Mouse (Mus musculus) left cerebral cortex, postnatal 36 days (tissue): ENCODE data around the gene Cfi. TPM values are rescaled to one million over a fixed set of nuclear protein-coding genes. Genes with fewer than 3 reads are reported as not detected.

Experiments used
- DNase-seq, 2 experiments: peaks; one replicate each; pipeline ENCODE4 v3.0.0; 2021 to 2022; ENCODE audit warnings: low spot score in 2 of 2, mixed read lengths in 1 of 2
- intact Hi-C: fragments of 180-260 bp; cut with DNase I; formaldehyde crosslinking; loops from one replicate; pipeline ENCODE4 v1.15.1; 2025
- total RNA-seq, 2 experiments: library from RNA; stranded (reverse); gene quantifications; 2 replicates each; pipeline ENCODE4 v1.2.3; 2021

The Cfi gene
- total RNA-seq, 2 experiments from 2014 or later: not detected

DNA sequence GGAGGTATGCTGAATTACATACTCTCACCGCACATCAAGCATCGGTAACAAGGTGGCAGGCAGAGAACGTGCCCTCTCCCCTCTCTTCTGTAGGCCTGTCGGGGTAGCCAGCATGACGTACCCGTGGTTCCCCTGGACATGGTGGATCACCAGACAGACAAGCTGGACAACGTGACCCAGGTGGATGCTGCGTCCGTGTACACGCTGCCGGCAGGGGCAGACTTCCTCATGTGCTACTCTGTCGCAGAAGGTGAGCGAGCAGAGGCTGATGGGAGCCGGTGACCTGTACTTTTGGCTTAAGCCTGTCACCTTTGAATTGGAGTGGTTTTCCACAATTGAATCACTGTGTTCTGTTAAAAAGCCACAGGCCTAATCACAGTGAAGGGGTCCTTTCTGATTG, 76.3 kb downstream of the Cfi start:
- intact Hi-C loops: no loop called here
- no peak for DNase-seq

DNA sequence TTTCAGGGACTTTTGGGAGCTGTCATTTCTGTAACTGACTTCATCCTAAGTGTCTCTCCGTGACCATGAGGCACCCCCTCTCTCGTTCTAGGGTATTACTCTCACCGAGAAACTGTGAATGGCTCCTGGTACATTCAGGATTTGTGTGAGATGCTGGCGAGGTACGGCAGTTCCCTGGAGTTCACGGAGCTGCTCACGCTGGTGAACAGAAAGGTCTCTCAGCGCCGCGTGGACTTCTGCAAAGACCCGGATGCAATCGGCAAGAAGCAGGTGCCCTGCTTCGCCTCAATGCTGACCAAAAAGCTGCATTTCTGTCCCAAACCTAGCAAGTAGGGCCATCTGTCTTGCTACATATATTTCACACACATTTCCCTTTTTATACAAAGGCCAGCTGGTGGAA, 77.6 kb downstream of the Cfi start:
- intact Hi-C loops: no loop called here

DNA sequence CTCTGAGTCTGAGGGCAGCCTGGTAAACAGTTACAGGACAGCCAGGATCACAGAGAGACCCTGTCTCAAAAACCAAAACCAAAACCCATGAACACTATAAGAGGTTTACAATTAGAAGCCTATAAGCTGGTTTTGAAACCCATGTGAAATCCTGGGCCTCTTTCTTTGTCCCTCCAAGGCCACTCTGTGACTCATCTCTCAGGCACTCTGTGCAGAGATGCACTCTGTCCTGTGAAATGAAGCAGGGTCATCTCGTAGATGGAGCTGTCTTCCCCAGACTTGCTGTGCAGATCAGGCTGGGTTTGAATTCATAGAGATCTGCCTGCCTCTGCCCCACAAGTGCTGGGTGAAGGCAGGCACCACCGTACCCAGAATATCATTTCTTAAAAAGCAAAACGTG, 81.7 kb downstream of the Cfi start:
- intact Hi-C loops: loop anchor here (5.0 kb wide), 1 partner anchor 80 kb away; no protein-coding TSS in a partner anchor
- DNase-seq: no peak

More for the DNA sequence above, 77.6 kb downstream of the Cfi start:
- no peak for DNase-seq

DNA sequence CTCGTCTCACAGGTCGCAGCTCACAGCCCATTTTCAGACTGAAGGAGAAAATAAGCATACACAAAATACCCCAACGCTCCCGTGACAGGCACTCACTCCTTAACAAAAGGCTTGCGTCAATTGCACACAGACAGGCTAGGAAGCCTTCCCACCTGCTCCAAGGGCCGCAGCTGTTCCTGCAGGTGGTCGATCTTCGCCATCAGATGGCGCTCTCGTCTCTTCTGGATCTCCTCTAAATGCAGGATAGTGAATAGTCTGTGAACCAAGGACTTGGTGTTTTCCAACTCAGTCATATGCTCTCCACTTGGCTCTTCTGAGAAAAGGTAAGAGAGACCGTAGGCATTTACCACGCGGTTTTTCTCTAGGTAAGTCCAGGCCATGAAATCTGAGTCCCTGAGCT, 82.8 kb downstream of the Cfi start:
- DNase-seq: peak; percentile 76 to 78
- intact Hi-C loops: loop anchor here (1.0 to 5.0 kb wide), 2 partner anchors 79 to 161 kb away; no protein-coding TSS in a partner anchor

DNA sequence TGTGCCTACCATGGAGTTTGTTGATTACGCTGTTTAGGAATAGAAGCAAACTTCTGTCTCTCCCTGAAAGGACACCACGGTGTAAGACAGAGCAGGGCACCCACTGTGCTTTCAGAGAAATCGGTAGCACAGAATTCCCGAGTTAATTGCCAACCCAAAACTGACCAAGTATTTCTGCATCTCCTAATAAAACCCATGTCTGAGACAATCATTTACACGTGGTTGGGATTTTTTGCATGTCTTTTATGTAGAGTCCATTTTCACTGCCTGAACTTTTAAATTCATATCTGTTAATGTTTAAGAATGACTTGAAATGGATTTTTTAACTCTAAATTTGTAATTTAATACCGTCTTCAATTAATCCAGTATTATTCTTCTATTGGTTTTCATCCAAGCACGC, 87.9 kb downstream of the Cfi start:
- intact Hi-C loops: no loop called here
- DNase-seq: no peak

Other genes starting within 250 kb of the Cfi start
- 1 to 10 TPM; 1.6 to 2.9 TPM for gene Egf, start 80.6 kb upstream of the Cfi start, total RNA-seq
- gene Lrit3, start 31.9 kb upstream of the Cfi start, total RNA-seq: not detected
- under 1 TPM; 0.76 to 0.97 TPM for gene Rrh, start 13.3 kb upstream of the Cfi start, total RNA-seq
- 10 to 100 TPM; 40.5 to 46.1 TPM for gene Gar1, start 4.5 kb upstream of the Cfi start, total RNA-seq
- gene Pla2g12a, start 42.7 kb downstream of the Cfi start, total RNA-seq: 10 to 100 TPM; 16.1 to 17.6 TPM
- gene Casp6, start 65.5 kb downstream of the Cfi start, total RNA-seq: 1 to 10 TPM; 4.1 TPM
- gene Mcub, start 134.3 kb downstream of the Cfi start, total RNA-seq: 1 to 10 TPM; 1.2 to 2.9 TPM
- 10 to 100 TPM; 49.2 to 62.3 TPM for gene Sec24b, start 225.7 kb downstream of the Cfi start, total RNA-seq